ENCODE assay signal across 8 mouse cellular contexts in the genomic region with DNA sequence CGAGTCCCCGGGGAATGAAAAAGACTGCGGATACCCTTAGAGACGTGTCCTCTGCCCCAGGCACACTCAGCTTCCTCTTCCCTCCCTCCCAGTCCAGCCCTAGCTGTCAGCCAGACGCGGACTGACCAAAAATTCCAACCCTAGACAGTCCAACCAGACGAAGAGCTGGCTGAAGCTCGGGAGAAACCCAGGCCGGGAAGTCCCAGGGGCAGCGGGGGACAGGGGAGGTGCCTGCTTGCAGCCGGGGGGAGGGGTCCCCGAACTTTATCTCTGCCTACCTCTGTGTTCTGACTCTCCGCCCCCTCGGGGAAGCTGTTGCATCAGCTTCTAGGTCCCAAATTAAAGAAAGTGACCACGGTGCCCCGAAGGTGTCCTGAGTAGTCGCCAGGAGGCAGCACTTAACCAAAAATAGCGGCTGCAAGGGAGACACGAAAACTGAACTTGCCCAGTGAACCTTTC. TPM values are rescaled to one million over a fixed set of nuclear protein-coding genes. Genes with fewer than 3 reads are reported as not detected.
A peak's percentile ranks its signal among the peaks of the same experiment; 100 is the strongest.
DNase-seq lines count a peak whose midpoint lies in the region; ATAC-seq and TF ChIP-seq lines count a peak whose summit lies in the region.

Gene Slc7a7, minus strand, starts transcription at position 158 of the 459 bp plus-strand sequence.

- H3K9me3 ChIP-seq in ES-E14 (ENCODE audit: control insufficient read depth, insufficient read depth, low read depth, low read length) = no peaks in the 10 kb centered on the region
- H3K9me3 ChIP-seq in limb, embryonic 14.5 days (ENCODE audit: control insufficient read depth, low read length) = no peaks in the 10 kb centered on the region
- no peaks in the 10 kb centered on the region for H3K9me3 ChIP-seq in neural tube, embryonic 11.5 days (ENCODE audit: control insufficient read depth, low read length)

- no peaks in the 10 kb centered on the region for H3K36me3 ChIP-seq in ES-E14 (ENCODE audit: control insufficient read depth, insufficient read depth, low read length, poor library complexity, severe bottlenecking)
- no peaks in the 10 kb centered on the region for H3K36me3 ChIP-seq in limb, embryonic 14.5 days (ENCODE audit: control insufficient read depth, insufficient read depth, low read length)
- H3K36me3 ChIP-seq in neural tube, embryonic 11.5 days (ENCODE audit: control insufficient read depth, insufficient read depth, low read length) = no peaks in the 10 kb centered on the region

- in situ Hi-C loops in ES-E14 (cut with MboI; ENCODE audit: low sequenced_read_pairs in 2 of 2, unreplicated experiment in 2 of 2) = no loop called here

- peak within 1 kb of the TSS; percentile 78 for H3K9ac ChIP-seq in ES-E14 (ENCODE audit: insufficient read depth, low read depth, low read length, poor library complexity, severe bottlenecking)
- H3K9ac ChIP-seq in limb, embryonic 14.5 days (ENCODE audit: low read depth, low read length, severe bottlenecking) = no peak within 1 kb of the TSS
- H3K9ac ChIP-seq in neural tube, embryonic 11.5 days (ENCODE audit: low read length) = no peak within 1 kb of the TSS

- H3K27me3 ChIP-seq in limb, embryonic 14.5 days (ENCODE audit: control insufficient read depth, insufficient read depth, low read length) = no peaks in the 10 kb centered on the region; the same call in 1 of the 2 replicates
- H3K27me3 ChIP-seq in neural tube, embryonic 11.5 days (ENCODE audit: control insufficient read depth, insufficient read depth, low read length) = 0 out of 2 replicates have a peak, but pooled peaks cover 6% of the 10 kb centered on the region

- WGBS in limb, embryonic 14.5 days = 7% methylated on average over 19 of the region's 19 CpGs
- 4% methylated on average over 19 of the region's 19 CpGs for WGBS in neural tube, embryonic 11.5 days

- peak within 1 kb of the TSS; percentile 73 to 78 for H3K4me3 ChIP-seq in ES-E14 (ENCODE audit: insufficient read depth in 1 of 2, low read depth in 1 of 2, low read length in 2 of 2, poor library complexity in 1 of 2, severe bottlenecking in 1 of 2)
- peak within 1 kb of the TSS; percentile 5; the same call in 1 of the 2 replicates for H3K4me3 ChIP-seq in limb, embryonic 14.5 days (replicated peaks; ENCODE audit: low read length)
- no peak within 1 kb of the TSS for H3K4me3 ChIP-seq in neural tube, embryonic 11.5 days (ENCODE audit: low read depth, low read length)

- no peak for TF ChIP-seq POLR2A in limb, embryonic 14.5 days (IDR thresholded peaks at IDR 0.05; ENCODE audit: borderline replicate concordance, extremely low read depth, insufficient read depth, insufficient read length)

- peak; percentile 30 to 55 for DNase-seq in adrenal gland, adult (ENCODE audit: inconsistent age in 2 of 2, low spot score in 1 of 2)
- DNase-seq in adrenal gland, adult 18-20 months (ENCODE audit: low spot score in 2 of 2) = no peak
- DNase-seq in ES-E14 (ENCODE audit: low read depth, low spot score) = no peak
- no peak for DNase-seq in limb, embryonic 14.5 days (ENCODE audit: low spot score)
- DNase-seq in neural tube, embryonic 11.5 days (ENCODE audit: low spot score) = peak; percentile 40
- no peak for DNase-seq in layer of hippocampus, postnatal 36 days
- no peak for DNase-seq in gastrocnemius, postnatal 4 days (ENCODE audit: low spot score in 2 of 2)

- peak within 1 kb of the TSS; percentile 67 for H3K27ac ChIP-seq in ES-E14 (ENCODE audit: insufficient read depth, low read depth, low read length, poor library complexity, severe bottlenecking)
- H3K27ac ChIP-seq in limb, embryonic 14.5 days (replicated peaks; ENCODE audit: low read depth, low read length) = no peak within 1 kb of the TSS
- no peak within 1 kb of the TSS for H3K27ac ChIP-seq in neural tube, embryonic 11.5 days (ENCODE audit: low read depth, low read length)

- ATAC-seq in granulocyte monocyte progenitor cell, adult 5-6 weeks (replicated peaks; ENCODE audit: poor library complexity, severe bottlenecking) = peak; percentile 67
- ATAC-seq in limb, embryonic 14.5 days (ENCODE audit: low FRiP score, low read depth) = no peak
- no peak for ATAC-seq in neural tube, embryonic 11.5 days (ENCODE audit: insufficient read depth, low FRiP score, low TSS enrichment)

- peaks cover 3 to 7% of the 10 kb centered on the region in 2 experiments; a peak in 1 of 4 replicates for H3K4me1 ChIP-seq in ES-E14 (ENCODE audit: control insufficient read depth in 2 of 2, insufficient read depth in 2 of 2, low read length in 2 of 2, poor library complexity in 1 of 2)
- H3K4me1 ChIP-seq in limb, embryonic 14.5 days (ENCODE audit: control insufficient read depth, insufficient read depth, low read length) = peaks cover 24% of the 10 kb centered on the region
- H3K4me1 ChIP-seq in neural tube, embryonic 11.5 days (ENCODE audit: control insufficient read depth, insufficient read depth, low read length) = peaks cover 2% of the 10 kb centered on the region

- peak within 1 kb of the TSS; percentile 19 for H3K4me2 ChIP-seq in limb, embryonic 14.5 days (replicated peaks; ENCODE audit: low read depth, low read length, severe bottlenecking)
- 0 out of 2 replicates have a peak within 1 kb of the TSS, but pooled peaks have one; percentile 21 for H3K4me2 ChIP-seq in neural tube, embryonic 11.5 days (ENCODE audit: low read depth)

TF ChIP-seq in ES-E14, 5 proteins besides CTCF, POLR2A, EP300 and RAD21:
- TF ChIP-seq MAFK (IDR thresholded peaks at IDR 0.05; ENCODE audit: insufficient read depth, low read depth, low read length) (no peak), ZC3H11A (IDR thresholded peaks at IDR 0.05; ENCODE audit: borderline replicate concordance, low read depth, low read length) (peak; percentile 37; the same call in 1 of the 2 replicates)

RNA-seq across cellular contexts. Expression of gene Slc7a7, which starts in this region (rescaled TPM):
- 1 to 10 TPM; 3.1 to 4.5 TPM for total RNA-seq in adrenal gland, adult 18-20 months (2021)
- total RNA-seq in ES-E14 (2012; rRNA removed) = 93.1 and 310 TPM in 2 replicates
- 10.3 and 10.7 TPM in 2 replicates for total RNA-seq in granulocyte monocyte progenitor cell, adult 5-6 weeks (2014; fragmentation: Nextera tagmentation)
- 3.0 and 3.1 TPM in 2 replicates for total RNA-seq in granulocyte monocyte progenitor cell, adult 5-6 weeks (2017)
- polyA plus RNA-seq in limb, embryonic 14.5 days (2012; rRNA removed) = 7.4 and 11.1 TPM in 2 replicates
- 4.5 and 5.6 TPM in 2 replicates for polyA plus RNA-seq in limb, embryonic 14.5 days (2014; fragmentation: Nextera tagmentation; extraction: Ambion mirVana)
- 4.5 and 4.8 TPM in 2 replicates for polyA plus RNA-seq in neural tube, embryonic 11.5 days (2014; fragmentation: Nextera tagmentation; extraction: Ambion mirVana)
- total RNA-seq in layer of hippocampus, postnatal 36 days (2021) = 1 to 10 TPM; 2.4 to 2.7 TPM
- 1 to 10 TPM; 6.2 to 7.3 TPM for total RNA-seq in gastrocnemius, postnatal 4 days (2021)

Comparison
In these comparisons a context has a peak if more than half of its experiments do, and no peak if none do; other contexts are left out.
1. DNase-seq: peak in adrenal gland, adult (2 of 2) and neural tube, embryonic 11.5 days (single experiment); none in adrenal gland, adult 18-20 months (0 of 2), ES-E14 (single experiment), limb, embryonic 14.5 days (single experiment), layer of hippocampus, postnatal 36 days (0 of 2) and gastrocnemius, postnatal 4 days (0 of 2).